Mouse (Mus musculus) bone marrow macrophage, adult 2 months (primary cell): ENCODE results near the gene L3mbtl1. TPM values are rescaled to one million over a fixed set of nuclear protein-coding genes. Genes with fewer than 3 reads are reported as not detected.

ENCODE experiments used
- H3K27ac ChIP-seq: 2 replicates; pipeline ENCODE4 v1.5.1; 2012; ENCODE audit warnings: low read depth, low read length; ENCODE audit not compliant: insufficient read depth
- H3K4me1 ChIP-seq: 2 replicates; pipeline ENCODE4 v1.6.1; 2012; ENCODE audit warnings: low read length; ENCODE audit not compliant: control insufficient read depth, insufficient read depth
- H3K4me3 ChIP-seq: 2 replicates; pipeline ENCODE4 v1.5.1; 2012; ENCODE audit warnings: mild to moderate bottlenecking, low read length, moderate library complexity; ENCODE audit not compliant: insufficient read depth
- CTCF ChIP-seq: IDR thresholded peaks from 2 replicates; pipeline ENCODE4 v1.5.1; 2012; ENCODE audit warnings: low read depth, mild to moderate bottlenecking, low read length, moderate library complexity
- POLR2A ChIP-seq: IDR thresholded peaks from 2 replicates; pipeline ENCODE4 v1.6.1; 2012; ENCODE audit warnings: mild to moderate bottlenecking, low read depth, low read length, borderline replicate concordance
- polyA plus RNA-seq: library from polyadenylated mRNA; stranded (reverse); fragments of >200 nt; gene quantifications from 2 replicates; pipeline ENCODE4 v1.2.4, GENCODE M21; 2012; ENCODE audit not compliant: missing spikeins, insufficient read depth, insufficient read length

The L3mbtl1 gene
- polyA plus RNA-seq, 1 experiment: not detected

DNA sequence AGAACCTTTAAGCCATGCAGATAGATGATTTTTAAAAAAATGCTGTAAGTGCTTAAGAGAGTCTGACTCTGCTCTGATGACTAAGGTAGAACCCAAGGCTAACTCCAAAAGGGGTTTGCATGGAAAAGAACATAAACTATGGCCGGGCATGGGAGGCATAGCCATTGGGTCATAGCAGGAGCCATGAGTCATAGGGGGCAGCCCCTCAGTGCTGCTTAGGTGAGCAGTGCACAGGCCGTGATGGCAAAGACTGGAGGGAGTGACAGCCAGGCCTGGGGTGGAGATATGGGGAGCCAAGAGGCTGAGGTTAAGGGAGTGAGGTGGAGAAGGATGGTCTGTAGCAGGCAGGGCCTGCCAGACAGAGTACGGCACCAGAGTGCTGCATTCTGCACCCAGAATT, 25.8 kb downstream of the L3mbtl1 start:
- TF ChIP-seq POLR2A: no peak
- no peak for TF ChIP-seq CTCF
- no peak overlapping the region for H3K4me3 ChIP-seq
- peaks cover 19% of the 10 kb centered on the region for H3K4me1 ChIP-seq
- H3K27ac ChIP-seq: no peak overlapping the region

DNA sequence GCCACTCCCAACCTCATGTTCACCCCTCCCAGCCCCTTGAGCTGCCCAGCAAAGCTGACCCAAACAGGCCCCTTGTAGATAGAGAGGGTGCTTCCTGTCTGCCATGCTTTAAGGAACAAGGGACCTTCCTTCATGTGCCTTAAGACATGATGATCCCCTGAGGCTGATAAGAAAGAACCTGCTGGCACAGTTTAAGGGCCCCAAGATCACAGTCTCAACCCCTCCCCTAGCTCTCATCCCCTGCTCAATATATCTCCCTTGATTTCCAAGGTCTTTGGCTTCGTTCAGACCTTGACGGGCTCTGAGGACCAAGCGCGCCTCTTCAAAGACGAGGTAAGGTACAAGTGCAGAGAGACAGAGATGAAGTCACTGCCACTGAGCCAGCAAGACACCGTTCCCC, 27.6 kb downstream of the L3mbtl1 start:
- H3K4me1 ChIP-seq: peaks cover 31% of the 10 kb centered on the region
- no peak overlapping the region for H3K27ac ChIP-seq
- TF ChIP-seq CTCF (no peak), POLR2A (no peak)
- no peak overlapping the region for H3K4me3 ChIP-seq

DNA sequence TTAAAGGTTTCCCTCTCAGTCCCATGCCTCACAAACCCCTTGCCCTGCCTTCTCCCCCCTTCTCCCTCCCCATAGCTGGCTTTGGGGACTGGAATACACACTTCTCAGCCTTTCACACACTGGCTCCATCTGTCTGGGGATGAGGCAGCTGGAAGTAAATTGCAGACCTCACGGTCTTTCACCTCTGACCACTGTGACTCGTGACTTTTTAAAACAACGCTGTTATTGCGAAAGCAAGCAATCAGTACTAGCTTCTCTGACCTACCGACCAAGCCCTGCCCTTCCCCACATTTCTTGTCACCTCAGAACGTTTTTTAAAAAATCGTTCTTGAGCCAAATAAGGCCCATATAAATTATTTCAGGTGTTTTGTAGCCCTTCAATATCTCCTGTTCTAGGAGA, 29.5 kb downstream of the L3mbtl1 start:
- H3K27ac ChIP-seq: no peak overlapping the region
- TF ChIP-seq CTCF (no peak), POLR2A (no peak)
- peaks cover 41% of the 10 kb centered on the region for H3K4me1 ChIP-seq
- no peak overlapping the region for H3K4me3 ChIP-seq

DNA sequence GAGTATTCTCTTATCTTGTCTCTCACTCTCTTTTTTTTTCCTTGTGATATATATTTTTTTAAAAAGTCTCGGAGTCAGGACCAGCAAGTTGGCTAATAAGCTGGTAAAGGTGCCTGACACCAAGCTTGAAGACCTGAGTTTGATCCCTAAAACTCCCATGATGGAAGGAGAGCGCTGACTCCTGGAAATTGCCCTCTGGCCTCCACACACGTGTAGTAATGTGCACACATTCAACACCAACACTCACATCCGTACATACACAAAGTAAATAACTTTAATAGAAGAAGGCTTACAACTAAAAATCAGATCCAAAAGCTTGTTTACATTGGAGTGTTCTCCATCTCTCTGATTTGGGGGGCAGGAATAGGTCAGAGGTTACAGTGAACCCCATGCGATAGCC, 29.9 kb downstream of the L3mbtl1 start:
- no peak overlapping the region for H3K27ac ChIP-seq
- peaks cover 41% of the 10 kb centered on the region for H3K4me1 ChIP-seq
- H3K4me3 ChIP-seq: no peak overlapping the region
- TF ChIP-seq POLR2A (no peak), CTCF (no peak)

DNA sequence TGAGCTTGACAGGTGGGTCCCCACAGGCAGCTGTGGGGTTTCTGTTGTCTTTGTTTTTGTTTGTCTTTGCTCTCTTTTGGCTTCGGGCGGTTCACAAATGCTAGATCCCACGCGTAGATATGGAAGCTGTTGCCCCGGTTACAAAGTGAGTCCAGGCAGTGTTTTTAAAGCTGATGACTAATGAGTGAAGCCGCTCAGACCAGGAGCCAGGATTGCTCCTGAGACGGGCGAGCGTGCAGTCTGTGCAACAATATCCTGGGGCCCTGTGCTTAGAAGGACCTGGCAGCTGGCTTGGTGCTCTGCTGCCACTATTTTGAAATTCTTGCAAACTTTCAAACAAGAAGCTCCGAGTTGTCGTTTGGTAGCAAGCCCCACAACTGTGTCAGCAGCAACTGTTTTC, 30.4 kb downstream of the L3mbtl1 start:
- Histone ChIP-seq H3K4me1 (peaks cover 41% of the 10 kb centered on the region), H3K27ac (no peak overlapping the region), H3K4me3 (no peak overlapping the region)
- TF ChIP-seq POLR2A (no peak), CTCF (no peak)

DNA sequence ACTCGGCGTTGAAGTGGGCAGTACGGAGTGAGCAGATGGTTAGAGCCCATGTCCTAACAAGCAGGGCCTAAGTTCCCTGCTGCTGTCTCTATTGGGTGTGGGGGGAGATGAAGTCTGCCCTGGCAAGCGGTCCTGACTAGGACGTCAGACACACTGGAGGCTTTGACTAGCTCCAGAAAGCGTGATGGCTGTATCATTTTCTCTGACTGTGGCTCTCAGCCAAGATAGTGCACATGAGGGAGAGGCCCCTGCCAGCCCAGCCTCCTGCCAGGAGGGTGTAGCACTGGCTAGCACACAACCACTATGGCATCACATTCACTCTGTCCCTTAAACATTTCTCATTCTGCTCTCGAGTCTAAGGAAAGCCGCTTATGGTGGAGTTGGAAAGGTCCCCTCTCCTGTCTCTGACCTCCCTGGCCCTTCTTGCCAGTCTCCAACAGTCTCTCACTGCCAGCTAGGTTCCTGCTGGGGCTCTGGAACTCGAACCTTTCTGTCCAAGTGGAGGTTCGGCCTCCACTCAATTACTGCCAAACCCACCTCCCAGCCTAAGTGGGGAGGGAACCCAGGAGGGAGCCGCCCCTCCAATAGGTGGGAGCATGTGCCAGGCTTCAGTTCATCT, 32.0 kb downstream of the L3mbtl1 start:
- Histone ChIP-seq H3K27ac (peak overlapping the region; percentile 52), H3K4me3 (no peak overlapping the region), H3K4me1 (peaks cover 41% of the 10 kb centered on the region)
- TF ChIP-seq POLR2A (no peak), CTCF (no peak)

DNA sequence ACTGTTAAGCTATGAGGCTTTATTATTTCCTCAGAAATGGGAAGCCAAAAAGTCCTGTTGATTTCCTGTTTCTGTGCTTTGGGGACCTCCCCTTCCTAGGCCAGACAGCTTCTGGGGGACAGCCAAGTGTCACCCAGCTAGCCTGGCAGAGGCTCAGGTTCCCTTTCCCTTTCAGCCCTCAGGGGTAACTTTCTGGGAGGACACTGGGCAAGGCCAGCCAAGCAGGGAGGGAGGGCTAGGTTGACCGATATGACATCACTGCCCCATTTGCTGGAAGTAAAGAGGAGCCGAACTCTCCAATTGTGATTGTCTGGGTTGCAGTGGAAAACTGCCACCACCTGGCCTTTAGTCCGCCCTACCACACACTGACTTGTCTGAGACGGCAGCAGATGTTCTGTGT, 32.7 kb downstream of the L3mbtl1 start:
- H3K4me3 ChIP-seq: no peak overlapping the region
- H3K4me1 ChIP-seq: peaks cover 41% of the 10 kb centered on the region
- peak overlapping the region; percentile 2; the same call in 1 of the 2 replicates for H3K27ac ChIP-seq
- no peak for TF ChIP-seq CTCF
- no peak for TF ChIP-seq POLR2A

DNA sequence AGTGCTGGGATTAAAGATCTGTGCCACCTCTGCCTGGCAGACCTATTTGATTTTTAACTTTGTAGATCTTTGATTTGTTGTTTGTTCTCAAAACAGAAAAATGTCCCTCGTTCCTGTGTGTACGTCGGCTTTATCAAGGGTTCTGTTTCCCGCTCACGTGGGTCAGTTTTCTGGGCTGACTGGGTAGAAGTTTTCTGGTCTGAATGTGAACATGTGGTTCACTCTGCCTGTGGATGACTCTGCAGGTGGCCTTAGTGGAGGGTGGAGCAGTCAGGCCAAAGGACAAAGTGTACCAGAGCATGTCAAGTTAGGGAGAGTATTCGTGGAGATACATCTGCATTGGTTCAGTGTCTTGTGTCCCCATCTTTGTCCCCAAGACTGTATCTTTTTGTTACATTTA, 41.1 kb downstream of the L3mbtl1 start:
- TF ChIP-seq CTCF: no peak
- TF ChIP-seq POLR2A: no peak
- no peak overlapping the region for H3K27ac ChIP-seq

DNA sequence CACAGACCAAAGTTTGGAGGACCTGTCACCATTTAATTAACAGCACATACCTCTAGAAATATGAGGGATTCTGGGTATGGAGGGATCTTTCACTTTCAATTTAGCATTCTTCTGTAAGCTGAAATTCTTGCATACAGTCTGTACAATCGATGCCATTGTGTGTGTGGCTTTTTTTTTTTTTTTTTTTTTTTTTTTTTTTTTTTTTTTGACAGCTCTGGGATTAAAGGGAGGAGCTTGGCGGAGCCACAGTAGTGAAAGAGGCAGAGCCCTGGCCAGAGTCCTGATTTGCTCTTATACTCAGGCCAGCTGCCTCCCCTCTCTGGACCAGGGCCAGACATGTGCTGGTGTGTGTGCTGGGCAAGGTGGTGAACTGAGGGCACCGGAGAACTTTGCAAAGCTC, 42.7 kb downstream of the L3mbtl1 start:
- H3K4me3 ChIP-seq: no peak overlapping the region
- TF ChIP-seq CTCF: no peak
- TF ChIP-seq POLR2A: no peak
- H3K27ac ChIP-seq: no peak overlapping the region
- H3K4me1 ChIP-seq: peaks cover 9% of the 10 kb centered on the region

More for the DNA sequence above, 41.1 kb downstream of the L3mbtl1 start:
- H3K4me1 ChIP-seq: peaks cover 9% of the 10 kb centered on the region
- H3K4me3 ChIP-seq: no peak overlapping the region

DNA sequence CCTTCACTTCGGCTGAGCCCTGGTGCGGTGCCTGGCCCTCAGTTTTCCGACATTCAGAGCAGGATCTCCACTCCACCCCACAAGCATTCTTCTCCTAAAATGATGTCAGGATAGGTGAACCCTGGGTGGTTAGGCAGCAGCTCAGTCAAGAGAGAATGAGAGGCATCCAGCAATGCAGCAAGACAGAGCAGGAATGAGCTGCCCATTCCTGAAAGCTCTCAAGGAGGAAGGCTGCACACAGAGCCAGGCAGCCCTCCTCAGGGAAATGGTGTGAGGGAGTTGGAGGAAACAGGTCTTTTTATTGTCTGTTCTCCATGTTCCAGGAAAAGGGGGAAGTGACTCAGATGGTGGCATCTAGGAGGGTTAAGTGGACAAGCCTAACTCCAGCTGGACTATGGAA, 43.5 kb downstream of the L3mbtl1 start:
- Histone ChIP-seq H3K27ac (no peak overlapping the region), H3K4me3 (no peak overlapping the region)

More for the DNA sequence above, 43.5 kb downstream of the L3mbtl1 start:
- no peak for TF ChIP-seq CTCF
- no peak for TF ChIP-seq POLR2A
- peaks cover 9% of the 10 kb centered on the region for H3K4me1 ChIP-seq
